Mouse (Mus musculus) kidney, embryonic 14.5 days (tissue): ENCODE measurements around the gene Srl. TPM values are rescaled to one million over a fixed set of nuclear protein-coding genes. Genes with fewer than 3 reads are reported as not detected.
"Not testable (repeated sequence)": the region's sequence is repeated elsewhere in the genome, so short reads cannot be mapped to it uniquely, and the experiment has no call there.

Source experiments
- ATAC-seq: fragments of 200-750 bp; cut with Nextera tagmentation; 2 replicates; pipeline ENCODE4 v1.8.0; 2017; ENCODE audit warnings: moderate number of reproducible peaks, mild to moderate bottlenecking, moderate TSS enrichment, moderate library complexity; ENCODE audit not compliant: low FRiP score, low TSS enrichment
- H3K27ac ChIP-seq: fragments of 300-500 bp; sonication (generic); 2 replicates; pipeline ENCODE4 v1.5.1; 2014; ENCODE audit warnings: low read depth, mild to moderate bottlenecking, low read length, moderate library complexity, mixed read lengths
- H3K27me3 ChIP-seq: fragments of 300-500 bp; sonication (generic); 2 replicates; pipeline ENCODE4 v1.6.1; 2014; ENCODE audit warnings: mild to moderate bottlenecking, low read length; ENCODE audit not compliant: control insufficient read depth, insufficient read depth
- H3K36me3 ChIP-seq: fragments of 300-500 bp; sonication (generic); 2 replicates; pipeline ENCODE4 v1.6.1; 2014; ENCODE audit warnings: low read length, mixed read lengths; ENCODE audit not compliant: control insufficient read depth, insufficient read depth
- H3K4me1 ChIP-seq: fragments of 300-500 bp; sonication (generic); 2 replicates; pipeline ENCODE4 v1.6.1; 2014; ENCODE audit warnings: low read length, mixed read lengths; ENCODE audit not compliant: control insufficient read depth, insufficient read depth
- H3K4me2 ChIP-seq: fragments of 300-500 bp; sonication (generic); replicated peaks from 2 replicates; pipeline ENCODE4 v1.6.1; 2014; ENCODE audit warnings: low read depth, mild to moderate bottlenecking, low read length
- H3K4me3 ChIP-seq: fragments of 300-500 bp; sonication (generic); 2 replicates; pipeline ENCODE4 v1.5.1; 2014; ENCODE audit warnings: mild to moderate bottlenecking, low read length
- H3K9ac ChIP-seq: fragments of 300-500 bp; sonication (generic); 2 replicates; pipeline ENCODE4 v1.6.1; 2014; ENCODE audit warnings: low read depth, mild to moderate bottlenecking, low read length, moderate library complexity
- H3K9me3 ChIP-seq: fragments of 300-500 bp; sonication (generic); 2 replicates; pipeline ENCODE4 v1.6.1; 2016; ENCODE audit warnings: low read length; ENCODE audit not compliant: control insufficient read depth
- WGBS: fragments of 180-500 bp; shearing (Covaris S2); extraction: QIAGEN DNeasy Blood & Tissue Kit; methylation state at CpG from one replicate; pipeline ENCODE4 v1.1.7; 2014; 5-methylcytosine and 5-hydroxymethylcytosine counted together
- polyA plus RNA-seq: library from polyadenylated mRNA; unstranded; fragments of >200 nt; fragmentation: Nextera tagmentation; extraction: Ambion mirVana; gene quantifications from 2 replicates; pipeline ENCODE4 v1.2.1, GENCODE M21; 2014

Gene Srl
- polyA plus RNA-seq, 1 experiment from 2014 or later: 21.1 TPM

DNA sequence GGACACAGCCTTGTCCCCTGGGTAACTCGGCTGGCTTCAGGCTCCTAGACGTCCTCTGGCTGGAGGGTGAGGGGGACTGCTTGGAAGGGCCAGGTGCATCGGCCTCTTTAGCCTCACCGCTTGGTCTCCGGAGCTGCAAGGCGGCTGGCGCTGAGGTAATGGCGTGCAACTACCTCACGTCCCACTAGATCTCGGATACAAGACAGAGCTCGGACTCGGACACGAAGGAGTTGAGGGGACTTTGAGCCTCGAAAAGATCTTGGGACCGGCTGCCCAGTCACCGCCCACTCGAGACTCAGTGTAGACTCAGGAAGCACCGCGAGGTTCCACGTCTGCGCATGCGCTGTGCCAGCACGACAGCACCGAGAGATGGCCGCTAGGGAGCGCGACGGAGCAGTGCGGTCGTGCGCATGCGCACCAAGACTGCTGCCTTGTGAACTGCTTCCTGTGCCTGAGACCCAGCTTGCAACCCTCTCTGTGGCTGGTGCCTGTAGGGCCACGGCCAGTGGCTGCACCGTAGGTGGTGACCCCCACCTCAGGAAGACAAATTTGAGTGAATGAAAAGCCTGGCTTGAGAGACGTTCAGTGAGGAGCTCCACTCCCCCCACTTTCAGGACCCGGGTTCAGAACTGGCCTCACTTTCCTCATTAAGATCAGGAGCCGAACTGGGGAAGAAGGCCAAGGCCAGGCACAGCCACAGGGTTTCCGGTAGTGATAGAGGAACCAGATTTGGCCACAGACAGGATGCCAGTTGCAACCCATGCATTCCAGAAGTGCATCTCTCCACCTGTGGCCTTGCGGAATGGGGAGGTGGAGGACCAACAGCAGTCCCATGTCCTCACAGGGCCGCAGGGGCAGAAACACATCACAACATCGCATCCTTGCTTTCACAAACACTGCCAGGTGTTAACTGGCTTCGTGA is 66.5 kb downstream of the Srl start:
- H3K4me3 ChIP-seq: peak overlapping the region; percentile 51
- H3K36me3 ChIP-seq: no peaks in the 10 kb centered on the region
- peak overlapping the region; percentile 60 for H3K27ac ChIP-seq
- peak; percentile 95 for ATAC-seq
- 17% methylated on average over 42 of the region's 42 CpGs for whole genome bisulfite sequencing
- H3K9me3 ChIP-seq: no peaks in the 10 kb centered on the region
- peak overlapping the region; percentile 59 for H3K4me2 ChIP-seq
- H3K27me3 ChIP-seq: no peaks in the 10 kb centered on the region
- peak overlapping the region; percentile 72 for H3K9ac ChIP-seq
- 0 out of 2 replicates have a peak, but pooled peaks cover 7% of the 10 kb centered on the region for H3K4me1 ChIP-seq

GRCm38 (mm10) chr16:4474040-4474881 is 67.4 kb downstream of the Srl start:
- not testable (repeated sequence) for H3K9me3 ChIP-seq, H3K4me1 ChIP-seq, H3K27me3 ChIP-seq, H3K36me3 ChIP-seq, ATAC-seq
- WGBS: 75% methylated on average over 10 of the region's 10 CpGs
- Histone ChIP-seq H3K4me3 (peak overlapping the region; percentile 51), H3K4me2 (peak overlapping the region; percentile 59), H3K9ac (peak overlapping the region; percentile 72), H3K27ac (peak overlapping the region; percentile 60)

GRCm38 (mm10) chr16:4473231-4473630 is 68.4 kb downstream of the Srl start:
- Histone ChIP-seq H3K4me1 (0 out of 2 replicates have a peak, but pooled peaks cover 7% of the 10 kb centered on the region), H3K36me3 (no peaks in the 10 kb centered on the region), H3K9ac (no peak overlapping the region), H3K27me3 (no peaks in the 10 kb centered on the region), H3K4me3 (no peak overlapping the region), H3K9me3 (no peaks in the 10 kb centered on the region), H3K4me2 (no peak overlapping the region), H3K27ac (no peak overlapping the region)
- WGBS: 83% methylated on average over 5 of the region's 5 CpGs
- ATAC-seq: no peak

- Histone ChIP-seq H3K27me3 (no peaks in the 10 kb centered on the region), H3K9ac (no peak overlapping the region), H3K36me3 (no peaks in the 10 kb centered on the region), H3K4me1 (0 out of 2 replicates have a peak, but pooled peaks cover 7% of the 10 kb centered on the region), H3K27ac (no peak overlapping the region), H3K9me3 (no peaks in the 10 kb centered on the region), H3K4me2 (no peak overlapping the region), H3K4me3 (no peak overlapping the region)
- WGBS: 48% methylated on average over 3 of the region's 3 CpGs
- ATAC-seq: no peak
Observed at GRCm38 (mm10) chr16:4472687-4473086, 68.9 kb downstream of the Srl start.

GRCm38 (mm10) chr16:4469599-4470352 is 71.8 kb downstream of the Srl start:
- no peak for ATAC-seq
- no peak overlapping the region for H3K4me3 ChIP-seq
- no peak overlapping the region for H3K27ac ChIP-seq
- H3K9me3 ChIP-seq: no peaks in the 10 kb centered on the region
- H3K36me3 ChIP-seq: no peaks in the 10 kb centered on the region
- H3K4me2 ChIP-seq: no peak overlapping the region
- WGBS: 60% methylated on average over 10 of the region's 10 CpGs
- H3K27me3 ChIP-seq: no peaks in the 10 kb centered on the region
- 0 out of 2 replicates have a peak, but pooled peaks cover 3% of the 10 kb centered on the region for H3K4me1 ChIP-seq
- no peak overlapping the region for H3K9ac ChIP-seq

DNA sequence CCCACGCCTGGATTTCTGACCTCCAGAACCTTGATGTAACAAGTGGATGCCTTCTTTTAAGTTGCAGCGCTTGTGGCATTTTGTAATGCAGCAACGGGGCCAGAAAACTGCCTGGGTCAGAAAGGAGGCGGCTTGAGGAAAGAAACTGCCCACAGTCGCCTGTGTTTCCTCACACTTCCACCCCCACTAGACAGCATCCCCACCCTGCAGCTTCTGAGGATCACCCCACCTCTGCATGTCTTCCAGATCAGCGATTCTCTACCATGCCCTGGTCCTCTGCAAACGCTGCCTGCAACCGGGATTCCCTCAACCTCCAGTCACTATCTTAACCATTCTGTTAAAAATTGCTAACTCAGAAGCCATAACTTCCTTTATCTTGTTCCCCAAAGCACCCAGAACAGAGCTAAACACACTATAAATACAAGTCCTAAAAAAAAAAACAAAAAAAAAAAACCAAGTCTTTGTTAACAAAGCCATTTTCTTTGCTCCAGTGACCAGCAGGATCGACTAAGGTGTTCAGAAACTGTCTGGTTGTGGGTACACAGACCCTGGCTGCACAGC is 77.0 kb downstream of the Srl start:
- 63% methylated on average over 9 of the region's 9 CpGs for WGBS

DNA sequence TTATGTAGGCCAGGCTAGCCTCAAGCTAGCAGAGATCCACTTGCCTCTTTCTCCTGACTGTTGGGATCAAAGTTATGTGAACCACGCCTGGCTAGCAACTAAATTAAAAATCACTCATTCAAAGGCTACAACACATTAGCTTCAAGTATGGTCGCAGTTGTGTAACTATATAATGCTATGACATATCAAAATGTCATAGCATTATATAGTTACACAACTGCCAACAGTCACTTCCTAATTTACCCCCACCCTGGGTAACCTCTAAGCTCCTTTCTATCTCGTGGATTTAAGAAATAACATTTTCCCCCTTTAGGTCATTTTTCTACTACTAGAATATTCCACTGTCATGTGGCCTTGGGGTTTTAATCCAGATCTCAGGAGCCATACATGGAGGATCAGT is 83.7 kb downstream of the Srl start:
- H3K4me2 ChIP-seq: no peak overlapping the region
- H3K9ac ChIP-seq: no peak overlapping the region
- no peak overlapping the region for H3K4me3 ChIP-seq
- H3K9me3 ChIP-seq: no peaks in the 10 kb centered on the region
- WGBS: 84% methylated on average over 3 of the region's 3 CpGs
- H3K4me1 ChIP-seq: no peaks in the 10 kb centered on the region
- no peak for ATAC-seq
- no peaks in the 10 kb centered on the region for H3K36me3 ChIP-seq
- H3K27ac ChIP-seq: no peak overlapping the region
- no peaks in the 10 kb centered on the region for H3K27me3 ChIP-seq

More for the DNA sequence above, 77.0 kb downstream of the Srl start:
- H3K27me3 ChIP-seq: no peaks in the 10 kb centered on the region
- no peak overlapping the region for H3K4me3 ChIP-seq
- H3K36me3 ChIP-seq: no peaks in the 10 kb centered on the region
- H3K9ac ChIP-seq: no peak overlapping the region
- no peak overlapping the region for H3K27ac ChIP-seq
- H3K9me3 ChIP-seq: no peaks in the 10 kb centered on the region
- no peak for ATAC-seq
- no peak overlapping the region for H3K4me2 ChIP-seq
- H3K4me1 ChIP-seq: no peaks in the 10 kb centered on the region

- WGBS: 86% methylated on average over 5 of the region's 5 CpGs
- no peak overlapping the region for H3K4me2 ChIP-seq
- H3K9ac ChIP-seq: no peak overlapping the region
- no peak overlapping the region for H3K27ac ChIP-seq
- no peaks in the 10 kb centered on the region for H3K36me3 ChIP-seq
- no peaks in the 10 kb centered on the region for H3K9me3 ChIP-seq
- no peaks in the 10 kb centered on the region for H3K4me1 ChIP-seq
- H3K4me3 ChIP-seq: no peak overlapping the region
- H3K27me3 ChIP-seq: no peaks in the 10 kb centered on the region
- ATAC-seq: no peak
Observed at GRCm38 (mm10) chr16:4456391-4456790, 85.2 kb downstream of the Srl start.
